Mouse (Mus musculus) MEL (cell line): Measurements from ENCODE around the gene Samd7. TPM values are rescaled to one million over a fixed set of nuclear protein-coding genes. Genes with fewer than 3 reads are reported as not detected.

Source experiments
- DNase-seq: peaks from one replicate; pipeline ENCODE4 v3.0.0; 2011; ENCODE audit warnings: low read depth, low spot score
- H3K27ac ChIP-seq: 2 replicates; pipeline ENCODE4 v1.5.1; 2012; ENCODE audit warnings: low read depth, mild to moderate bottlenecking, control low read depth, low read length, moderate library complexity; ENCODE audit not compliant: control insufficient read depth
- H3K27me3 ChIP-seq, 2 experiments: fragments of 150-350 bp in 1 of 2; sonication (generic) in 1 of 2; 2 replicates each; pipeline ENCODE4 v1.6.1; 2012; ENCODE audit warnings: low read length in 2 of 2, mild to moderate bottlenecking in 2 of 2, improper control_type of control experiment in 1 of 2, moderate library complexity in 1 of 2; ENCODE audit not compliant: insufficient read depth in 2 of 2, control insufficient read depth in 1 of 2
- H3K36me3 ChIP-seq, 2 experiments: 2 replicates each; pipeline ENCODE4 v1.6.1; 2012 to 2014; ENCODE audit warnings: low read length in 2 of 2, improper control_type of control experiment in 1 of 2, inconsistent platforms in 1 of 2, mild to moderate bottlenecking in 1 of 2; ENCODE audit not compliant: insufficient read depth in 2 of 2, control insufficient read depth in 1 of 2
- H3K4me1 ChIP-seq, 2 experiments: fragments of 150-350 bp in 1 of 2; sonication (generic) in 1 of 2; 2 replicates each; pipeline ENCODE4 v1.6.1; 2012; ENCODE audit warnings: low read length in 2 of 2, improper control_type of control experiment in 1 of 2, mild to moderate bottlenecking in 1 of 2; ENCODE audit not compliant: insufficient read depth in 2 of 2, control insufficient read depth in 1 of 2
- H3K4me3 ChIP-seq, 2 experiments: fragments of 150-350 bp in 1 of 2; sonication (generic) in 1 of 2; 2 replicates each; pipeline ENCODE4 v1.5.1; 2012; ENCODE audit warnings: low read depth in 2 of 2, low read length in 2 of 2, mild to moderate bottlenecking in 2 of 2, moderate library complexity in 2 of 2, control low read depth in 1 of 2, improper control_type of control experiment in 1 of 2; ENCODE audit not compliant: control insufficient read depth in 1 of 2, insufficient read depth in 1 of 2
- H3K79me2 ChIP-seq: 2 replicates; pipeline ENCODE4 v1.6.1; 2012; ENCODE audit warnings: mild to moderate bottlenecking, low read length, moderate library complexity; ENCODE audit not compliant: control insufficient read depth, poor library complexity, insufficient read depth
- H3K9ac ChIP-seq: 2 replicates; pipeline ENCODE4 v1.6.1; 2012; ENCODE audit warnings: low read depth, mild to moderate bottlenecking, control low read depth, low read length, moderate library complexity; ENCODE audit not compliant: control insufficient read depth, poor library complexity, severe bottlenecking
- H3K9me3 ChIP-seq: fragments of 150-350 bp; sonication (generic); replicated peaks from 2 replicates; pipeline ENCODE4 v1.6.1; 2012; ENCODE audit warnings: mild to moderate bottlenecking, low read length, improper control_type of control experiment, moderate library complexity; ENCODE audit not compliant: insufficient read depth
- CHD2 ChIP-seq: IDR thresholded peaks from 2 replicates; pipeline ENCODE4 v1.6.1; 2011; ENCODE audit warnings: low read length, improper control_type of control experiment
- E2F4 ChIP-seq: IDR thresholded peaks from 2 replicates; pipeline ENCODE4 v1.6.1; 2011; ENCODE audit warnings: low read depth, low read length, improper control_type of control experiment, borderline replicate concordance
- HCFC1 ChIP-seq: IDR thresholded peaks from 2 replicates; pipeline ENCODE4 v1.6.1; 2012; ENCODE audit warnings: low read depth, mild to moderate bottlenecking, inconsistent platforms, low read length, improper control_type of control experiment, moderate library complexity
- KAT2A ChIP-seq: conservative IDR thresholded peaks from 2 replicates; pipeline ENCODE4 v1.6.1; 2012; ENCODE audit warnings: low read depth, low read length, improper control_type of control experiment, inconsistent platforms
- MAFK ChIP-seq: IDR thresholded peaks from 2 replicates; pipeline ENCODE4 v1.6.1; 2011; ENCODE audit warnings: low read depth, mild to moderate bottlenecking, low read length, improper control_type of control experiment, borderline replicate concordance
- MAX ChIP-seq: IDR thresholded peaks from 2 replicates; pipeline ENCODE4 v1.6.1; 2011; ENCODE audit warnings: low read length, improper control_type of control experiment
- MEF2A ChIP-seq: IDR thresholded peaks from 2 replicates; pipeline ENCODE4 v1.6.1; 2014; ENCODE audit warnings: low read depth, mild to moderate bottlenecking, inconsistent platforms, low read length, improper control_type of control experiment; ENCODE audit not compliant: poor library complexity, insufficient replicate concordance, severe bottlenecking; ENCODE audit errors: extremely low read depth
- MYB ChIP-seq: IDR thresholded peaks from 2 replicates; pipeline ENCODE4 v1.6.1; 2011; ENCODE audit warnings: mild to moderate bottlenecking, low read depth, low read length, improper control_type of control experiment
- NRF1 ChIP-seq: IDR thresholded peaks from 2 replicates; pipeline ENCODE4 v1.6.1; 2014; ENCODE audit warnings: low read depth, mild to moderate bottlenecking, inconsistent platforms, low read length, improper control_type of control experiment, moderate library complexity; ENCODE audit not compliant: poor library complexity, insufficient read depth, severe bottlenecking
- POLR2A ChIP-seq, 2 experiments: IDR thresholded peaks; 2 replicates each; pipeline ENCODE4 v1.6.1; 2011 to 2012; ENCODE audit warnings: low read length in 2 of 2, mild to moderate bottlenecking in 2 of 2, control low read depth in 1 of 2, improper control_type of control experiment in 1 of 2, low read depth in 1 of 2, moderate library complexity in 1 of 2; ENCODE audit not compliant: control insufficient read depth in 1 of 2, insufficient read depth in 1 of 2, poor library complexity in 1 of 2
- POLR2AphosphoS5 ChIP-seq: IDR thresholded peaks from 2 replicates; pipeline ENCODE4 v1.6.1; 2012; ENCODE audit warnings: low read depth, borderline replicate concordance, mild to moderate bottlenecking, inconsistent platforms, low read length, moderate library complexity, mixed read lengths
- RCOR1 ChIP-seq: IDR thresholded peaks from 2 replicates; pipeline ENCODE4 v1.6.1; 2012; ENCODE audit warnings: low read depth, mild to moderate bottlenecking, inconsistent platforms, low read length, improper control_type of control experiment
- UBTF ChIP-seq: IDR thresholded peaks from 2 replicates; pipeline ENCODE4 v1.6.1; 2012; ENCODE audit warnings: low read depth, mild to moderate bottlenecking, inconsistent platforms, low read length, improper control_type of control experiment, moderate library complexity, borderline replicate concordance; ENCODE audit not compliant: insufficient read depth
- USF2 ChIP-seq, 2 experiments: IDR thresholded peaks; 2 replicates each; pipeline ENCODE4 v1.6.1; 2011 to 2012; ENCODE audit warnings: improper control_type of control experiment in 2 of 2, low read length in 2 of 2, borderline replicate concordance in 1 of 2, inconsistent platforms in 1 of 2, low read depth in 1 of 2, mild to moderate bottlenecking in 1 of 2; ENCODE audit not compliant: insufficient read depth in 1 of 2
- ZNF384 ChIP-seq: IDR thresholded peaks from 2 replicates; pipeline ENCODE4 v1.6.1; 2012; ENCODE audit warnings: low read depth, mild to moderate bottlenecking, inconsistent platforms, low read length, improper control_type of control experiment
- polyA plus RNA-seq, 2 experiments: library from polyadenylated mRNA; stranded (reverse) in 1 of 2; unstranded in 1 of 2; fragments of >175 nt in 1 of 2; fragments of >200 nt in 1 of 2; gene quantifications; 2 replicates each; pipeline versions ENCODE4 v1.2.1 to v1.2.4; 2012; ENCODE audit warnings: low replicate concordance in 2 of 2, low read depth in 1 of 2; ENCODE audit not compliant: insufficient read length in 2 of 2, insufficient read depth in 1 of 2, missing spikeins in 1 of 2
- total RNA-seq: library from RNA; depleted of rRNA; stranded (reverse); fragments of 300-350 nt; gene quantifications from 2 replicates; pipeline ENCODE4 v1.2.3, GENCODE M21; 2012; rRNA removed

Samd7 gene
- total and polyA plus RNA-seq, 3 experiments: not detected

DNA sequence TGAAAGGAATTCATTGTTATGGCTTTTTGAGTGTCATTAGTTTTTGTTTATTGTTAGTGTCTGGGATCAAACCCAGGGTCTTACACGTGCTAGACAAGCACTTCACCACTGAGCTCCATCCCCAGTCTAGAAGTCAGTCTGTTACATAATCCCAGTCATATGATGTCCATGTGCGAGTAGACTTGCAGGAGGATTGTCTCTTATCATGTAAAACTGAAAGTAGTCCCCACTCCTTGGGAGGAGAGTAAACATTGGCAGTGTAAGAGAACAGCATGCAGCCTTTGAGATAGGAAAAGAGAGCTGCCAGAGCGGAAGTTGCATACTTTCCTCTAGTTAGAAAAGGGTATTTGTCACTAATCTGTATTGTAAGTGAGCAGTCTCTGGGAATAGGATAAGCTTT, 66.8 kb downstream of the Samd7 start:
- Histone ChIP-seq H3K27me3 (no peaks in the 10 kb centered on the region), H3K36me3 (peaks cover 2 to 36% of the 10 kb centered on the region in 2 experiments), H3K4me3 (no peak overlapping the region), H3K27ac (no peak overlapping the region), H3K79me2 (no peaks in the 10 kb centered on the region), H3K9me3 (no peaks in the 10 kb centered on the region), H3K9ac (no peak overlapping the region), H3K4me1 (no peaks in the 10 kb centered on the region; a peak in 1 of 4 replicates)
- no peak for DNase-seq
- TF ChIP-seq CHD2 (no peak), HCFC1 (no peak), POLR2AphosphoS5 (no peak), USF2 (IDR thresholded peaks at IDR 0.05; ENCODE audit: borderline replicate concordance in 1 of 2, insufficient read depth in 1 of 2, low read depth in 1 of 2, low read length in 2 of 2) (no peak), KAT2A (no peak), MEF2A (no peak), E2F4 (no peak), RCOR1 (no peak), MAFK (no peak), POLR2A (IDR thresholded peaks at IDR 0.05; ENCODE audit: control insufficient read depth in 1 of 2, insufficient read depth in 1 of 2, low read depth in 1 of 2, low read length in 2 of 2, poor library complexity in 1 of 2) (no peak), UBTF (no peak), MAX (no peak), ZNF384 (no peak), MYB (no peak), NRF1 (no peak)

Other genes with a start within 250 kb of the Samd7 start
- gene Mecom, start 198.3 kb upstream of the Samd7 start, total RNA-seq: 0.04 and 0.10 TPM in 2 replicates
- gene Mecom, start 198.3 kb upstream of the Samd7 start, polyA plus RNA-seq: not detected
- 0.08 TPM in 1 of 2 replicates, not detected in the other for gene Actrt3, start 146.4 kb upstream of the Samd7 start, total RNA-seq
- gene Actrt3, start 146.4 kb upstream of the Samd7 start, polyA plus RNA-seq: under 1 TPM in 1 of 2 experiments, not detected in 1; 0.04 TPM
- gene Mynn, start 144.2 kb upstream of the Samd7 start, total RNA-seq: 13.9 and 17.0 TPM in 2 replicates
- 10 to 100 TPM in 1 of 2 experiments, not detected in 1; 12.3 TPM for gene Mynn, start 144.2 kb upstream of the Samd7 start, polyA plus RNA-seq
- gene Lrriq4, start 101.8 kb upstream of the Samd7 start, total RNA-seq: not detected in 2 replicates
- gene Lrriq4, start 101.8 kb upstream of the Samd7 start, polyA plus RNA-seq: not detected
- gene Lrrc34, start 98.4 kb upstream of the Samd7 start, total RNA-seq: not detected in 2 replicates
- gene Lrrc34, start 98.4 kb upstream of the Samd7 start, polyA plus RNA-seq: not detected
- 0.07 TPM in 1 of 2 replicates, not detected in the other for gene Lrrc31, start 46.5 kb upstream of the Samd7 start, total RNA-seq
- gene Lrrc31, start 46.5 kb upstream of the Samd7 start, polyA plus RNA-seq: under 1 TPM in 1 of 2 experiments, not detected in 1; 0.03 TPM
- gene Sec62, start 46.6 kb downstream of the Samd7 start, total RNA-seq: 32.8 and 35.6 TPM in 2 replicates
- 100 to 1,000 TPM in 1 of 2 experiments, 10 to 100 TPM in 1; 75.4 to 171 TPM for gene Sec62, start 46.6 kb downstream of the Samd7 start, polyA plus RNA-seq
- not detected in 2 replicates for gene Gpr160, start 109.7 kb downstream of the Samd7 start, total RNA-seq
- gene Gpr160, start 109.7 kb downstream of the Samd7 start, polyA plus RNA-seq: under 1 TPM in 1 of 2 experiments, not detected in 1; 0.17 TPM
- gene Phc3, start 223.1 kb downstream of the Samd7 start, total RNA-seq: 3.2 and 3.5 TPM in 2 replicates
- 10 to 100 TPM in 1 of 2 experiments, not detected in 1; 11.4 TPM for gene Phc3, start 223.1 kb downstream of the Samd7 start, polyA plus RNA-seq
- gene Prkci, start 249.5 kb downstream of the Samd7 start, total RNA-seq: 9.0 and 9.5 TPM in 2 replicates
- 10 to 100 TPM in 1 of 2 experiments, not detected in 1; 18.3 TPM for gene Prkci, start 249.5 kb downstream of the Samd7 start, polyA plus RNA-seq